Mouse (Mus musculus) gastrocnemius, postnatal 36 days (tissue): ENCODE results near the gene Slc44a5. TPM values are rescaled to one million over a fixed set of nuclear protein-coding genes. Genes with fewer than 3 reads are reported as not detected.

Experiments used
- DNase-seq, 2 experiments: peaks; one replicate each; pipeline ENCODE4 v3.0.0; 2022
- intact Hi-C: fragments of 180-260 bp; cut with DNase I; formaldehyde crosslinking; loops from one replicate; pipeline ENCODE4 v1.15.1; 2025
- long read RNA-seq, 2 experiments: library from polyadenylated mRNA; stranded (forward); transcript quantifications; one replicate each; pipeline ENCODE4 v2.0.0; 2021
- total RNA-seq, 2 experiments: library from RNA; stranded (reverse); gene quantifications; 2 replicates each; pipeline ENCODE4 v1.2.3; 2021

Slc44a5 gene
- under 1 TPM; 0.05 to 0.10 TPM for total RNA-seq
- long read RNA-seq, experiment 1: 0 reads
- long read RNA-seq, experiment 2: 0 reads

GRCm38 (mm10) chr3:153973171-153973948 is at the start of gene Slc44a5:
Gene Slc44a5 (plus strand): TSS chr3:153973436.
- intact Hi-C loops: no loop called here
- no peak for DNase-seq

GRCm38 (mm10) chr3:153926333-153926732 is 46.9 kb upstream of the Slc44a5 start:
- no peak for DNase-seq
- intact Hi-C loops: no loop called here

GRCm38 (mm10) chr3:153929526-153929925 is 43.7 kb upstream of the Slc44a5 start:
- DNase-seq: no peak
- intact Hi-C loops: no loop called here

GRCm38 (mm10) chr3:153932461-153932860 is 40.8 kb upstream of the Slc44a5 start:
- DNase-seq: no peak
- intact Hi-C loops: no loop called here

GRCm38 (mm10) chr3:153935878-153936277 is 37.4 kb upstream of the Slc44a5 start:
- DNase-seq: no peak
- intact Hi-C loops: no loop called here

- DNase-seq: no peak
- intact Hi-C loops: no loop called here
Observed at GRCm38 (mm10) chr3:153937116-153937810, 36.0 kb upstream of the Slc44a5 start.

- intact Hi-C loops: loop anchor here (10.0 kb wide), 1 partner anchor 655 kb away; the partner anchor contains the start of genes Cryz and Tyw3
Observed at GRCm38 (mm10) chr3:153940021-153940420, 33.2 kb upstream of the Slc44a5 start.

GRCm38 (mm10) chr3:153940486-153940885 is 32.8 kb upstream of the Slc44a5 start:
- DNase-seq: no peak
- intact Hi-C loops: loop anchor here (10.0 kb wide), 1 partner anchor 654 kb away; the partner anchor contains the start of genes Cryz and Tyw3

More at GRCm38 (mm10) chr3:153940021-153940420, 33.2 kb upstream of the Slc44a5 start:
- DNase-seq: no peak

GRCm38 (mm10) chr3:153941613-153942012 is 31.6 kb upstream of the Slc44a5 start:
- intact Hi-C loops: loop anchor here (10.0 kb wide), 1 partner anchor 653 kb away; the partner anchor contains the start of genes Cryz and Tyw3
- DNase-seq: no peak

- no peak for DNase-seq
- intact Hi-C loops: loop anchor here (10.0 kb wide), 1 partner anchor 652 kb away; the partner anchor contains the start of genes Cryz and Tyw3
Observed at GRCm38 (mm10) chr3:153943003-153943640, 30.1 kb upstream of the Slc44a5 start.

GRCm38 (mm10) chr3:153943901-153944334 is 29.3 kb upstream of the Slc44a5 start:
- intact Hi-C loops: loop anchor here (2.0 to 10.0 kb wide), 2 partner anchors 31 to 651 kb away; partner anchors contain the start of genes Cryz, Rabggtb and Tyw3
- DNase-seq: no peak

- peak; percentile 98 for DNase-seq
- intact Hi-C loops: loop anchor here (2.0 to 10.0 kb wide), 2 partner anchors 32 to 650 kb away; partner anchors contain the start of genes Cryz, Rabggtb and Tyw3
Observed at GRCm38 (mm10) chr3:153944335-153944990, 28.8 kb upstream of the Slc44a5 start, which contains the start of gene Acadm. Gene Acadm (minus strand): TSS chr3:153944632.

GRCm38 (mm10) chr3:153947271-153947670 is 26.0 kb upstream of the Slc44a5 start:
- DNase-seq: no peak
- intact Hi-C loops: loop anchor here (10.0 kb wide), 1 partner anchor 648 kb away; the partner anchor contains the start of genes Cryz and Tyw3

- DNase-seq: no peak
- intact Hi-C loops: loop anchor here (10.0 kb wide), 1 partner anchor 647 kb away; the partner anchor contains the start of genes Cryz and Tyw3
Observed at GRCm38 (mm10) chr3:153948176-153948575, 25.1 kb upstream of the Slc44a5 start.

GRCm38 (mm10) chr3:153957916-153958315 is 15.3 kb upstream of the Slc44a5 start:
- intact Hi-C loops: no loop called here
- no peak for DNase-seq

GRCm38 (mm10) chr3:153959035-153959730 is 14.1 kb upstream of the Slc44a5 start:
- DNase-seq: no peak

GRCm38 (mm10) chr3:153959731-153960207 is 13.5 kb upstream of the Slc44a5 start:
- no peak for DNase-seq
- intact Hi-C loops: loop anchor here (2.0 kb wide), 1 partner anchor 267 kb away; no protein-coding TSS in a partner anchor

More at GRCm38 (mm10) chr3:153959035-153959730, 14.1 kb upstream of the Slc44a5 start:
- intact Hi-C loops: no loop called here

- intact Hi-C loops: loop anchor here (2.0 kb wide), 1 partner anchor 266 kb away; no protein-coding TSS in a partner anchor
- DNase-seq: no peak
Observed at GRCm38 (mm10) chr3:153960884-153961283, 12.4 kb upstream of the Slc44a5 start.
